Mouse (Mus musculus) CD4-positive naive resting alpha-beta T cell, adult 57 days (primary cell): ENCODE measurements around the gene Sall1. TPM values are rescaled to one million over a fixed set of nuclear protein-coding genes. Genes with fewer than 3 reads are reported as not detected.

ENCODE experiments used
- total RNA-seq: library from RNA; stranded (reverse); gene quantifications from one replicate; pipeline ENCODE4 v1.2.4, GENCODE M21; 2023

Gene Sall1
- total RNA-seq, result not detected

GRCm38 (mm10) chr8:89043940-89044339 is at the start of gene Sall1:
Sall1 (minus strand) TSS chr8:89044162.

